Mouse (Mus musculus): ENCODE measurements around the gene Aasdh. TPM values are rescaled to one million over a fixed set of nuclear protein-coding genes. Genes with fewer than 3 reads are reported as not detected.

Aasdh gene
- total RNA-seq, 1 experiment: 18.0 TPM

GRCm38 (mm10) chr5:76855829-76856600, 49.3 kb downstream of the Aasdh start:
- Histone ChIP-seq H3K4me3 (ENCODE audit: insufficient read depth in 1 of 2, low read depth in 1 of 2, low read length in 2 of 2, poor library complexity in 1 of 2, severe bottlenecking in 1 of 2) (peak overlapping the region; percentile 0 to 18; a peak in 1 of 4 replicates), H3K36me3 (ENCODE audit: control insufficient read depth, insufficient read depth, low read length, poor library complexity, severe bottlenecking) (no peaks in the 10 kb centered on the region), H3K9ac (ENCODE audit: insufficient read depth, low read depth, low read length, poor library complexity, severe bottlenecking) (no peak overlapping the region), H3K27ac (ENCODE audit: insufficient read depth, low read depth, low read length, poor library complexity, severe bottlenecking) (no peak overlapping the region; the same call in 1 of the 2 replicates), H3K9me3 (ENCODE audit: control insufficient read depth, insufficient read depth, low read depth, low read length) (no peaks in the 10 kb centered on the region), H3K4me1 (ENCODE audit: control insufficient read depth in 2 of 2, insufficient read depth in 2 of 2, low read length in 2 of 2, poor library complexity in 1 of 2) (peaks cover 2 to 12% of the 10 kb centered on the region in 2 experiments; a peak in 2 of 4 replicates)
- DNase-seq (ENCODE audit: low read depth, low spot score): no peak
- in situ Hi-C loops (cut with MboI; ENCODE audit: low sequenced_read_pairs in 2 of 2, unreplicated experiment in 2 of 2): no loop called here
- TF ChIP-seq MAFK (IDR thresholded peaks at IDR 0.05; ENCODE audit: insufficient read depth, low read depth, low read length) (no peak), HCFC1 (IDR thresholded peaks at IDR 0.05; ENCODE audit: borderline replicate concordance, insufficient read depth, low read length) (no peak), ZNF384 (IDR thresholded peaks at IDR 0.05; ENCODE audit: low read depth, low read length) (no peak), CHD2 (IDR thresholded peaks at IDR 0.05; ENCODE audit: low read depth, low read length) (no peak), ZC3H11A (IDR thresholded peaks at IDR 0.05; ENCODE audit: borderline replicate concordance, low read depth, low read length) (no peak)

- in situ Hi-C loops (cut with MboI; ENCODE audit: low sequenced_read_pairs in 2 of 2, unreplicated experiment in 2 of 2): no loop called here
- H3K27ac ChIP-seq (ENCODE audit: insufficient read depth, low read depth, low read length, poor library complexity, severe bottlenecking): no peak overlapping the region
- no peaks in the 10 kb centered on the region for H3K36me3 ChIP-seq (ENCODE audit: control insufficient read depth, insufficient read depth, low read length, poor library complexity, severe bottlenecking)
- no peak overlapping the region for H3K4me3 ChIP-seq (ENCODE audit: insufficient read depth in 1 of 2, low read depth in 1 of 2, low read length in 2 of 2, poor library complexity in 1 of 2, severe bottlenecking in 1 of 2)
- H3K9ac ChIP-seq (ENCODE audit: insufficient read depth, low read depth, low read length, poor library complexity, severe bottlenecking): no peak overlapping the region
- DNase-seq (ENCODE audit: low read depth, low spot score): peak; percentile 74
- H3K9me3 ChIP-seq (ENCODE audit: control insufficient read depth, insufficient read depth, low read depth, low read length): no peaks in the 10 kb centered on the region
- TF ChIP-seq HCFC1 (IDR thresholded peaks at IDR 0.05; ENCODE audit: borderline replicate concordance, insufficient read depth, low read length) (no peak), ZC3H11A (IDR thresholded peaks at IDR 0.05; ENCODE audit: borderline replicate concordance, low read depth, low read length) (peak; percentile 72; the same call in 1 of the 2 replicates), CHD2 (IDR thresholded peaks at IDR 0.05; ENCODE audit: low read depth, low read length) (0 out of 2 replicates have a peak, but pooled peaks have one; percentile 29)
- H3K4me1 ChIP-seq (ENCODE audit: control insufficient read depth in 2 of 2, insufficient read depth in 2 of 2, low read length in 2 of 2, poor library complexity in 1 of 2): peaks cover 2 to 16% of the 10 kb centered on the region in 2 experiments; a peak in 2 of 4 replicates
These were observed 51.8 kb downstream of the Aasdh start for GRCm38 (mm10) chr5:76853549-76853948.

GRCm38 (mm10) chr5:76851316-76851715, 54.0 kb downstream of the Aasdh start:
- Histone ChIP-seq H3K4me1 (ENCODE audit: control insufficient read depth in 2 of 2, insufficient read depth in 2 of 2, low read length in 2 of 2, poor library complexity in 1 of 2) (peaks cover 4 to 12% of the 10 kb centered on the region in 2 experiments; a peak in 2 of 4 replicates), H3K4me3 (ENCODE audit: insufficient read depth in 1 of 2, low read depth in 1 of 2, low read length in 2 of 2, poor library complexity in 1 of 2, severe bottlenecking in 1 of 2) (no peak overlapping the region), H3K36me3 (ENCODE audit: control insufficient read depth, insufficient read depth, low read length, poor library complexity, severe bottlenecking) (no peaks in the 10 kb centered on the region), H3K9ac (ENCODE audit: insufficient read depth, low read depth, low read length, poor library complexity, severe bottlenecking) (no peak overlapping the region), H3K9me3 (ENCODE audit: control insufficient read depth, insufficient read depth, low read depth, low read length) (no peaks in the 10 kb centered on the region), H3K27ac (ENCODE audit: insufficient read depth, low read depth, low read length, poor library complexity, severe bottlenecking) (no peak overlapping the region)
- no peak for TF ChIP-seq HCFC1 (IDR thresholded peaks at IDR 0.05; ENCODE audit: borderline replicate concordance, insufficient read depth, low read length)
- TF ChIP-seq ZC3H11A (IDR thresholded peaks at IDR 0.05; ENCODE audit: borderline replicate concordance, low read depth, low read length): no peak
- no peak for TF ChIP-seq MAFK (IDR thresholded peaks at IDR 0.05; ENCODE audit: insufficient read depth, low read depth, low read length)
- no peak for TF ChIP-seq CHD2 (IDR thresholded peaks at IDR 0.05; ENCODE audit: low read depth, low read length)
- TF ChIP-seq ZNF384 (IDR thresholded peaks at IDR 0.05; ENCODE audit: low read depth, low read length): no peak
- in situ Hi-C loops (cut with MboI; ENCODE audit: low sequenced_read_pairs in 2 of 2, unreplicated experiment in 2 of 2): no loop called here
- DNase-seq (ENCODE audit: low read depth, low spot score): no peak

GRCm38 (mm10) chr5:76847106-76847505, 58.2 kb downstream of the Aasdh start:
- H3K27ac ChIP-seq (ENCODE audit: insufficient read depth, low read depth, low read length, poor library complexity, severe bottlenecking): no peak overlapping the region
- in situ Hi-C loops (cut with MboI; ENCODE audit: low sequenced_read_pairs in 2 of 2, unreplicated experiment in 2 of 2): no loop called here
- no peak for DNase-seq (ENCODE audit: low read depth, low spot score)
- H3K9ac ChIP-seq (ENCODE audit: insufficient read depth, low read depth, low read length, poor library complexity, severe bottlenecking): no peak overlapping the region
- H3K4me1 ChIP-seq (ENCODE audit: control insufficient read depth in 2 of 2, insufficient read depth in 2 of 2, low read length in 2 of 2, poor library complexity in 1 of 2): peaks cover 2 to 5% of the 10 kb centered on the region in 2 experiments; a peak in 1 of 4 replicates
- H3K36me3 ChIP-seq (ENCODE audit: control insufficient read depth, insufficient read depth, low read length, poor library complexity, severe bottlenecking): no peaks in the 10 kb centered on the region
- H3K9me3 ChIP-seq (ENCODE audit: control insufficient read depth, insufficient read depth, low read depth, low read length): no peaks in the 10 kb centered on the region
- no peak overlapping the region for H3K4me3 ChIP-seq (ENCODE audit: insufficient read depth in 1 of 2, low read depth in 1 of 2, low read length in 2 of 2, poor library complexity in 1 of 2, severe bottlenecking in 1 of 2)
- no peak for TF ChIP-seq HCFC1 (IDR thresholded peaks at IDR 0.05; ENCODE audit: borderline replicate concordance, insufficient read depth, low read length)
- no peak for TF ChIP-seq ZNF384 (IDR thresholded peaks at IDR 0.05; ENCODE audit: low read depth, low read length)
- TF ChIP-seq ZC3H11A (IDR thresholded peaks at IDR 0.05; ENCODE audit: borderline replicate concordance, low read depth, low read length): no peak
- no peak for TF ChIP-seq CHD2 (IDR thresholded peaks at IDR 0.05; ENCODE audit: low read depth, low read length)
- no peak for TF ChIP-seq MAFK (IDR thresholded peaks at IDR 0.05; ENCODE audit: insufficient read depth, low read depth, low read length)

Measured in ES-E14 (cell line).